Mouse (Mus musculus): ENCODE measurements at regions not wholly inside any gene's neighbourhood (a gene's known extent, or its start where the extent isn't known, plus 50 kb on each side); places are given as distances from the start of the nearest gene placed in this dataset.

- no peak for DNase-seq
Observed at GRCm38 (mm10) chr9:112725103-112725502, 489.4 kb upstream of the Arpp21 start.

- no peak for DNase-seq
Observed at GRCm38 (mm10) chr9:112723346-112723745, 487.6 kb upstream of the Arpp21 start.

- DNase-seq: no peak
Observed at GRCm38 (mm10) chr9:112722501-112722900, 486.8 kb upstream of the Arpp21 start.

GRCm38 (mm10) chr9:112715197-112715762, 479.5 kb upstream of the Arpp21 start:
- no peak for DNase-seq

GRCm38 (mm10) chr9:112678866-112679265, 443.1 kb upstream of the Arpp21 start:
- no peak for DNase-seq

- no peak for DNase-seq
Observed at GRCm38 (mm10) chr9:112675232-112675631, 439.5 kb upstream of the Arpp21 start.

Measured in adrenal gland, postnatal 36 days (tissue).